Mouse (Mus musculus) left cerebral cortex, postnatal 36 days (tissue): ENCODE measurements around the gene Arhgef15. TPM values are rescaled to one million over a fixed set of nuclear protein-coding genes. Genes with fewer than 3 reads are reported as not detected.
"Not testable (repeated sequence)": the region's sequence is repeated elsewhere in the genome, so short reads cannot be mapped to it uniquely, and the experiment has no call there.

ENCODE experiments used
- DNase-seq, 2 experiments: peaks; one replicate each; pipeline ENCODE4 v3.0.0; 2021 to 2022; ENCODE audit warnings: low spot score in 2 of 2, mixed read lengths in 1 of 2
- intact Hi-C: fragments of 180-260 bp; cut with DNase I; formaldehyde crosslinking; loops from one replicate; pipeline ENCODE4 v1.15.1; 2025
- total RNA-seq, 2 experiments: library from RNA; stranded (reverse); gene quantifications; 2 replicates each; pipeline ENCODE4 v1.2.3; 2021

The Arhgef15 gene
- total RNA-seq, result 10 to 100 TPM; 16.5 to 26.9 TPM

DNA sequence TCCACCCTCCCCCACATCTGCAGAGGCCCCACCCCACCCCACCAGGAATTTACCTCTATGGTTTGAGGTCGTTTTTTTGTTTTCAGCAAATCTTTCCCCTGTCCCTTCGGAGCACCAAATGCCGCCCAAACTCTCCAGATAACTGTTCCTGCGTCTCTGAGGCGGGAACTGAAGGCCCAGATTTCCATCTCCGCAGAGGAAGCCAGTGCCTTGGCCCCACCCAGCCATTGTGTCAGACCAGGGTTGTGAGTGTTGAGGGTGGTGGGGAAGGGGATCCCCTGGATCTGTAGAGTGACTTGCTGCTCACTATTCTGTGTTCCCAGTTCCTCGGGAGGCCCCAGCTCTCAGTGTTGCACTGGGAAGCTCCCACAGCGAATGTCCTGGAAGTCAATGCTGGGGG lies at the start of gene Arhgef15:
Gene Arhgef15, minus strand, starts transcription at position 173 of the 400 bp plus-strand sequence.
- no peak for DNase-seq
- intact Hi-C loops, result no loop called here

DNA sequence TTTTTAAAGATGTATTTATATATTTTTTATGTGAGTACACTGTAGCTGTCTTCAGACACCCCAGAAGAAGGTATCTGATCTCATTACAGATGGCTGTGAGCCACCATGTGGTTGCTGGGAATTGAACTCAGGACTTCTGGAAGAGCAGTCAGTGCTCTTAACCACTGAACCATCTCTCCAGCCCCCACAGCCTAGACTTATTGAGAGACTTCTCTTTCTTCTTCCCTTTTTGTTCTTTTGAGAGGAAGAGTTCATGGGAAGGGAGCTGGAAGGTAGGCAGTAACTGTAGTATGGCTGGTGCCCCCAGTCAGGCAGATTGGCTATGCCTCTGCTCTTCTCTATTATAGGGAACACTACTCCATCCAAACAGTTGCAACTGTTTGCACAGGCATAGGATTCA lies 49.3 kb upstream of the Arhgef15 start:
- intact Hi-C loops, DNase-seq: not testable (repeated sequence)

DNA sequence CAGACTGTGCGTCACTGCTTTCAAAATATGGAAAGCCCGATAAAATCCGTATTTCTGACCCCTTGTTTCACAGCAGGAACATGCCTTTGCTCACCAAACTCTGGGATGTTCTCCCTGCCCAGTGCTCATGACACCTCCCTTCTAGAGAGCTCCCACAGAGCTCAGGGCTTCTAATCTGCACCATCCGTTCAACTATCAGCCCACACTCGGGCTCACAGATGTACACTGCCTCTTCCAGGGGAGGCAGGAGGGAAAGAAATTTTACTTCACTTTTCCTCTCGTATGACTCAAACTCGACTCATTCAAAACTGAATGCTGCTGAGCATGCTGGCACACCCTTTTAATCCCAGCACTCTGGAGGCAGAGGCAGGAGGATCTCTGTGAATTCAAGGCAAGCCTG lies 47.9 kb upstream of the Arhgef15 start:
- intact Hi-C loops, result no loop called here
- no peak for DNase-seq

DNA sequence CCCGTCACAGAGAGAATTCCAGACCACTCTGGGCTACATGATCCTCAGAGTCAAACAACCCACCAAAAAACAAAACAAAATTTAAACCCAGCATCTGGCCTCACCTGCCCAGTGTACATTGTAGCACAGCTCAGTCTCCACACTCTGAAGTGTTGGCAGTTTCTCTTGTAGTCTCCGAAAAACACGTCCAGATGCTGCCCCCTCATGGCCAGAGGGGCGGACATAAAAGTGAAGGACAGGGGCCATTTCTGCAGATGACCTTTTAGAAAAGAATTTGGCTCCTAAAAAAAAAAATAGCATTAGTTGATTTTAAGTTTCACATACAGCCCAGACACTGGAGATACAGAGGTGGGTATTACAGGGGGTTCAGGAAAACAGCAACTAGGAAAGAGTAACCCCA lies 46.3 kb upstream of the Arhgef15 start:
- no peak for DNase-seq
- intact Hi-C loops, result no loop called here

DNA sequence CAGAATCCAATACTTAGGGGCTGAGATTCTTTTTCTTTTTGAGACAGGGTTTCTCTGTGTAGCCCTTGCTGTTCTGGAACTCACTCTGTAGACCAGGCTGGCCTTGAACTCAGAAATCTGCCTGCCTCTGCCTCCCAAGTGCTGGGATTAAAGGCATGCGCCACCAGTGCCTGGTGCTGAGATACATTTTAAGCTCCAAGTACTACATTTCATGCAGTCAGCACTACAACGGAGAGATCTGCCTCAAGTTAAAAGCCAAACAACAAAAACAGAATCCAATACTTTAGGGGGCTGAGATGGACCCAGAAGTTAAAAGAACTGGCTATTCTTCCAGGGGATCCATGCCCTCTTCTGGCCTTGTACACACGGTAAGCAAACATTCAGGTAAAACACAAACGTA lies 45.5 kb upstream of the Arhgef15 start:
- DNase-seq, intact Hi-C loops: not testable (repeated sequence)

DNA sequence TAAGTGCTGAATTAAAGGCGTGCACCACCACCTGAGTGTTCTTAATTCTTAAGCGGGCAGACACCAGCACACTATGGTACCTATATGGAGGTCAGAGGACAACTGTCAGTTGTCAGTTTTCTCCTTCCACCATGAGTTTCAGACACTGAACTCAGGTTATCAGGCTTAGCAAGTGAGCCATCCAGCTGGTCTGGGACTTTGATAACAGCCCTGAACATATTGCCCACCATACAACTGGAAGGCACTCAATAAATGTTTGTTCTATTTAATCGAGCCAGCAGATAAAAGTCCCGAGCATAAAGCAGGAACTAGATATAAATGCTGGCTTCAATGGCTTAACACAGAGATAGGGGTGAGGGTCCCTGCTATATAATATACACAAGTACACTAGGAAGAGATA lies 39.8 kb upstream of the Arhgef15 start:
- DNase-seq, result no peak
- intact Hi-C loops, result no loop called here

DNA sequence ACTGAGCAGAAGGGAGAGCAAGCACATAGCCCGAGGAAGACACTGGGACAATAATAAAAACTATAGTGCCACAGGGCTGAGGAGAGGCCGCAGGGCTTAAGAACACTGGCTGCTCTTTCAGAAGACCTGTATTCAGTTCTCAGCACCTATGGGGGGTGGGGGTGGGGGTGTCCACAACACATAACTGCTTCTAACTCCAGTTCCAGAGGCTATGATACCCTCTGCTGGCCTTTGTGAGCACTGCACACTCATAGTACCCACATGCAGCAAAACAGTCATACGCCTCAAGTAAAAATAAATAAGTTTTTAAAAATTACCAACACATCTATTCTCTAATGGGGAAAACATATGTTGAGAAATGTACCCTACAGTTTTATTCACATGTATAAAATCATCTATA lies 37.1 kb upstream of the Arhgef15 start:
- no peak for DNase-seq
- intact Hi-C loops, result no loop called here

DNA sequence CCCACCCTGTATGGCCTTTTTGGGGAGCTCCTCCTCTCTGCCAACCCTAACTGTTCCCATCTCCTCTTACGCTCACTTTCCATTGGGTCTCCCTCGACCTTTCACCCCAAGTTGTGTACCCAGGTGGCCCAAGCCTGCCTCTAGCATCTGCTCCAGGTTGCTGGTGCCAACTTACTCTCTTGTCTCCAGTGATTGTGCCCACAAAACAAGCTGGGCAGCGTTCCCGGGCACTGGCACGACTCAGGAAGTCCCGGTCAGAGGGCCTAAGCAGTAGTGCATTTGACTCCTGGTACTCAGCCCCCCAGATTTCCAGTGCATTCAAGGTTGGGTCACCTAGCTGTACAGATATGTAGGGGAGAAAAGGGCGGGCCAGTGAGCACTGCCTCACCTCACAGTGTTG lies 35.8 kb upstream of the Arhgef15 start:
- intact Hi-C loops, result no loop called here
- no peak for DNase-seq

DNA sequence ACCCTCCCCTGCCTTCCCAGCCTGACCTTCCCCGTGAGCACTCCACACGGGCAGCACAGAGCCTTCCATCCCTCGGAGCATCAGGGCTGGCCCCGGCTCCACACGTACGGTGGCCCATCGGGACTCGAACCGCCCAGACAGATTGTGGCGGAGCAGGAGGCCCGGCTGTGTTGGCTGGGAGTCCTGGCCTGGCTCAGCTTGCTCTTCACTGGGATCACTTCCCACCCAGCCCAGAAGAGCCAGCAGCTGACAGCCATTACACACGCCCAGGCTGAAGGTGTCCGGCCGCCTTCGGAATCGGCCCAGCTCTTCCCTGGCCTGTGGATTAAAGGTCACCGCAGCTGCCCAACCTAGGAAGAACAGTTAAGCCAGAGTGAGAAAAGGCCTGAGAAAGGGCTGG lies 31.1 kb upstream of the Arhgef15 start:
- intact Hi-C loops, result no loop called here
- DNase-seq, result no peak

DNA sequence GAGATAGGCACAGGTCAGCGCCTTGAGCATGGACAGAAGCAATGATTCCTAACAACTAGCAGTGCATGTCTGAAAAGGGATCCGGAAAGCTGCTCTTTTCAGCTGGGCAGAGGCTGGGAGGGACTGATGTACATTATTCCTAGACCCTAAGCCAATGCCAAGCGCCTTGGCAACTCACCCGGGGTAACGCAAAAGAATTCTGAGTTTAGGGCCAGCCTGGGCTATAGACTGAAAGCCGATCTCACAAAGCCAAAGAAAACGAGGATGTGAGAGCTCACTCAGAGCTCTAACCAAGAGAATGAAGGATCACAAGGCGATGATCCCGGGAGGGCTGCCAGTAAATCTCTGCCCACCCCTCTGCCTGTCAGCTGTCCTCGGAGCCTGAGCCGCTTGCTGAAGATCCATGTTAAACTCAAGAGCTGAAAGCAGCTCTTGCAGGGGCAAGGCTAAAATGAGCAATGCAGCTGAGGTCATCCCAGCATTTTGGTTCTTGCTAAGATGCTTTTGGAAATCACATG lies 30.1 kb upstream of the Arhgef15 start:
- no peak for DNase-seq
- intact Hi-C loops, result no loop called here

DNA sequence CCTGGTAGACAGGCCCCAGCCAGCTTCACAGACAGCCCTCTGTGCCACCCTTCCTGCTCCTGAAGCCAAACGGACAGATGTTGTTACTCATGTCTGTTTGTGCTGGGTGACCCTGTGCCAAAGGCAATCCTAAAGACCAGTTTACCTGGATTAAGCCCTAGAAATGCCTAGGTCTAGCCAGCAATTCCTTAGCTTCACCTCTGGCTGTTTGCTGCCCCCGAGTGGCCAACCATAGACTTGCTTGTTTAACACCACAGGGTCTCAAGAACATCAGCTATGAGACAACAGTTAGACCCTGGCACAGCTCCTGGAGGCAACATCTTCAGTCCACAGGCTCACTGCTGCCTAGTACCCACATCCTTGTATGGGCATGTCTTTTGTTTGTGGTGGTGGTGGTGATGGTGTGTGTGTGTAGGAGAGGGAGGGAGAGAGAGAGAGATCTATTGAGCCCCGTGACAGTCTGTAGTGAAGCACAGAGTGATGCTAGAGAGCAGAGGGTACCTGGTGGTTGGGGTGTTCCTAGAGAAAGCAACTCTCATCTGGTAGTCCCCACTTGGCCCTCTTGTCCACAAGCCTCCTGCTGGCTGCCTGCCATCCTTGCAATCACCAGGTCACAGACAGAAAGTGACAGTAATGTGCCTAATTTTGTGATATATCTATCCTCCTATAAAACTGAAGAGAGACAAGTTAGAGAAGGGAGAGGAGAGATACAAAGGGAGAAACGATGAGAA lies 25.5 kb upstream of the Arhgef15 start:
- DNase-seq, result peak; percentile 54 to 62
- intact Hi-C loops, result loop anchor here (2.0 kb wide), 1 partner anchor 78 kb away; no protein-coding TSS in a partner anchor

DNA sequence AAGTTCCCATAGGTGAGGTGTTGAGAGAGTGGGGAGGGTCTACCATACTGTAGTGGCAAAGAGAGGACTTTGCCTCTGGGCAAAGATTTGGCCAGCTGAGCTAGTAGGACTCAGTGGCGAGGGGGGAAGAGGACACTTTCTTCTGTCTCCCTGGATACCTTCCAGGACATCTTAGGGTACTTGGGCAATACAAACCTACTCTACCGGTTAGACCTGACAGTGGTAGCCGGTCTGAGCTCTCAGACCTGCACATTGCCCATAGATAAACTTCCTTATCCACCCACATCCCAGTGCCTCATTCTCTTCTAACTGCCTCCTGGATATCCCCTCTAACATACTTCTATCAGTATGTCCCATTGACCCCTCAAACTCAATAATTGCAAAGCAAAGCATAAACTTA lies 23.6 kb upstream of the Arhgef15 start:
- DNase-seq, result no peak
- intact Hi-C loops, result no loop called here

DNA sequence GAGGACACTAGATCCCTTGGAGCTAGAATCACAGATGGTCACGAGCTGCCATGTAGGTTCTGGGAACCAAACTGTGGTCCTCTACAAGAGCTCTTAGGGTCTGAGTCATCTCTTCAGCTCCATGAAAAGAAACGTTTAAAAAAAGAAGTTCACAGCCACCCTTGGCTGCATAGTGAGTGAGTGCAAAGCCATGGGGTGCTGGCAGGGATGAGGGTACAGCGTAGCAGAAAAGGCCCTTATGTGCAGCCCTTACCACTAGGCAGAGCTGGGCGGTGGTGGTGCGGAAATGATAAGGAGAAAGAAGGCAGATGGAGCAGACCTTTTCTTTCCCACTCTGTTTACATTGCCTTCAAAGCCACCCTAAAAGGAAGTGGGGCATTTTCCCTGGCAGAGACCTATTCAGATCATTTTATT lies 22.0 kb upstream of the Arhgef15 start:
- peak in 1 of 2 experiments; percentile 38 for DNase-seq
- intact Hi-C loops, result no loop called here

DNA sequence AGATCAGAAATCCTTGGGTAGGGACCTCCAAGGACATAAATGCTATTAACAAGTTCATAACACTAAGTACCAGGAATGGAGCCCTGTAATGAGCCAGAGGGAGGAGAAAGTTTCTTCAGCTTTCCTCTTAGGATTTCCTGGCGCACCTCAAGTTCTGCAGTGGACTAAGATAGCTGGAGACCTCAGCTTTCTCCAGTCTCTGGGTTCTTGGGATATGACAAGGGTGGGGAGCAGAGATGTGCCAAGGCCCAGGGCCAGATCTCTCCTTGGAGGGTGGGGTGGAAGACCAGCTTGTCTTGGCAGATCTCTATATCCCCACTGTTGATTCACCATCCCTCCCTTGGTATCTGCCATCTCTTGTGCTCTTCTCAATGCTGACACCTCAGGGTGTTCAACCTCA lies 18.3 kb upstream of the Arhgef15 start:
- no peak for DNase-seq
- intact Hi-C loops, result no loop called here

DNA sequence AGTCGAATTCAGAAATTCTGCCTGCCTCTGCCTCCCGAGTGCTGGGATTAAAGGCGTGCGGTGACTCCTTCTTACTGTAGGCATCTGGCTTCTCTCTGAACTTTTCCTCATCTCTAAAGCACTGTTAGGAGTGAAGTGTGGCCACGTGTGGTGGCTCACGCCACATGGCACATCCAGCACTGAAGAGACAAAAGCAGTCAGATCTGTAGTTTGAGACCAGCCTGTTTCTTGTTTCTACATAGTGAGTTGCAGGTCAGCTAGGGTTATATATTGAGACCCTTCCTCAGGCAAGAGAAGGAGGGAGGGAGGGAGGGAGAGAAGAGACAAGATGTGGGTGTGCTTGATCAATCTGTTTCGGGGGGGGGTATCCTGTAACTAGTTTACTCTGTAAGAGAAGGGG lies 17.8 kb upstream of the Arhgef15 start, which contains the start of gene Rangrf:
Gene Rangrf, minus strand, starts transcription at position 101 of the 400 bp plus-strand sequence.
- DNase-seq, result no peak
- intact Hi-C loops, result no loop called here

DNA sequence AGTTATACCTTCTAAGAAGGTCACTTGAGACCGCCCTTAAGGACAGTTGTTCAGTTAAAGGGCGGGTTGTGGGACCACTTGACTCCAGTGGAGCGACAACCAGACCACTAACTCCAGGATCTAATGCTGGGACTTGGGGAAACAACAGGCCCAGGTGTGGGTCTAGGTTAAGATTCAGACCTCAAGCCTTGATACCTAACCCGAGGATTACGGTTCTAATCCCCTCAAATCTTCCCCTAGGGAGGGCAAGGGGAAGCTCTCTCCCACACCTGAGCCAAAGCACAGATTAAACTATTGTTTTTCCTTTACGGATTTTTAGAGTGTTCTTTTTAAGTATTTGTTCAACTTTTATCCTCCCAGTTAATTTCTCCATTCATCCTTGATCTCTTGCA lies 16.8 kb upstream of the Arhgef15 start:
- no peak for DNase-seq
- intact Hi-C loops, result no loop called here

DNA sequence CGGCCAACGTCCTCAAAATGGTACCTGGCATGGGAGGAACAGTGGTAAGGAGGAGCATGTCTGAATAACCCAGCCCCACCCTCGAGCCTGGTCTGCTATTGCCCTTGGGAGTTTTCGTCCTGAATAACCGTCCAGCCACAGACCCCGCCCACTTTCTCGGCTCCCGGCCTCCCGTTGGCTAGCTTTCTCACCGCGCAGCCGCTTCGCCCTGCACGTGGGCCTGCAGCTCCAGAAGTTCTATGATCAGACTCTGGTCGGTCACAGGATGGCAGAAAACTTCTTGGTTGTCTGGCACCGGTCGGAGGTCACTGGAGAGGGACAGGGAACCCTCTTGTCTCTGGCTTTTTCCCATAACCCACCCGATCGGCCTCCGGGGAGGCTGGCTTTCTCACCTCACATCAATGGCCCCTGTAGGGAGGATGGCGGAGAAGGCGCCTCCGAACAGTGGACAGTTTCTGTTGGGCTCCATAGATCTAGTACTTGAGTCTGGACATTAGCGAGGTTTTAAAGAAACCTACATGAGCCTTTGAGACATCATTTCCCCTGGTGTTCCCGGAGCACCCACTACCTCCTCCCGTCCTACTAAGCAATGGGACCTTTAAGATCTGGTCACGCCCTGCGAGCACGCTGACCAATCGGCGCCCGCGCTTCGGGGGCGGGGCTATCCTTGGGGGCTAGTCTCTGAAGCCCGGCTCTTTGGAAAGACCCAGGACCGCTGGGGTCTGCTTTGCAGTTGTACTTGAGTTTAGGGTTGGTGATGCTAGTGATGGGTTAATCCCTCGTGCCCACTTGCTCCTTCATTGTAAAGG lies 16.2 kb upstream of the Arhgef15 start:
- peak; percentile 73 to 76 for DNase-seq
- intact Hi-C loops, result not testable (repeated sequence)

DNA sequence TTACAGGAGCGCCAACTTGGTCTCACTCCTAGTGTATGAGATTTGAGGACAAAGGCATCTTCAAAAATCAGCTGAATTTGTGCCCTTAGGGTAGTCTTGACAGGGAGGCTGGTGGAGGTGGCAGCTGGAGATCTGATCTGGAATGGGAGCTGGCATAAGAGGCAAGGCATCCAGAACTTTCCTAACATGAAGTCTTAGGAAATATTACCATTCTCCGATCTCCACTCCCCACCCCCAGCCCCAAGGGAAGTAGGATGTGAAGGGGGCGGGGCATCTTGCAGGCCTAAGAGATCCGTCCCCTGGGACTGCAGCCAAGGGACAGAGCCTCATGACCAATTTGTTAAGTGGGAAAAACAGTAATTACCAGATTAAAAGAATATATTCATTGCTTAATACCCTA lies 13.0 kb upstream of the Arhgef15 start:
- DNase-seq, result no peak
- intact Hi-C loops, result no loop called here

DNA sequence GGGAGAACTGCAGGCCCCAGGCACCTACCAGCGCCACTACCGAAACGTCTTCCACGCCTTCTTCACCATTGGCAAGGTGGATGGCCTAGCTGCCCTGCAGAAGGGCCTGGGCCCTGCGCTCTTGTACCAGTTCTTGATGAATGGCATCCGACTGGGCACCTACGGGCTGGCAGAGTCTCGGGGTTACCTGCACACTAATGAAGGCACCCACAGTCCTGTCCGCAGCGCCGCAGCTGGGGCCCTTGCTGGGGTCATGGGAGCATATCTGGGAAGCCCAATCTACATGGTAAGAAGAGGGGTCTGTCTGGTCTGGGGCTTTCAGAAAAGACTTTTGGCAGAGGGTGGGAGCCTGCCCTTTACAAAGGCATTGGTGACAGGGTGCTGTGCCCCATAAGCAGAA lies 11.5 kb upstream of the Arhgef15 start:
- intact Hi-C loops, result loop anchor here (5.0 kb wide), 1 partner anchor 66 kb away; the partner anchor contains the start of gene Rpl26
- no peak for DNase-seq
